Mouse (Mus musculus): Measurements from ENCODE around the gene Gpr157. TPM values are rescaled to one million over a fixed set of nuclear protein-coding genes. Genes with fewer than 3 reads are reported as not detected.

Gene Gpr157
- polyA plus RNA-seq, 1 experiment = 5.0 TPM

DNA sequence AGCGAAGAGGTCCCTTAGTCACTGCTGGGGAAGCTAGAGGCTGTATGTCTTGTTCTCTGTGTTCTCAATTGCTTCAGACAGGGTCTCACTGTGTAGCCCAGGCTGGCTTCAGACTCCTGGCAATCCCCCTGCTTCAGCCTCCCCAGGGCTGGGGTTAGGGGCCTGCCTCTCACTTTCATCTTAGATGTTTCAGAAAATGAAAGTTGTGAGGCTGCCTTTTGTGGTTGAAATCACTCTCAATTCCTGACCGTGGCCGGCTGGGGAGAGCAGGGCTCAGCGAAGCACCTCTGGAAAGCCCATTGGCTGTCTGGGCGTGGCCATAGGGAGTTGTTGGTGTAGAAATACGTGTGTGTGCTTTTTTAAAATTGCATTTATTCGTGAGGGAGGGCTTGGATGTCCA is 9.1 kb downstream of the Gpr157 start:
- DNase-seq = no peak
- no peak for TF ChIP-seq POLR2A (IDR thresholded peaks at IDR 0.05; ENCODE audit: borderline replicate concordance, extremely low read depth, low read depth, low read length)
- no peak for TF ChIP-seq CTCF (IDR thresholded peaks at IDR 0.05; ENCODE audit: insufficient read depth, low read length)
- Histone ChIP-seq H3K4me1 (ENCODE audit: control insufficient read depth, insufficient read depth, low read length) (no peaks in the 10 kb centered on the region), H3K4me3 (replicated peaks; ENCODE audit: extremely low read depth, low read depth, low read length) (no peak overlapping the region)
- 76% methylated on average over 7 of the region's 7 CpGs for WGBS

DNA sequence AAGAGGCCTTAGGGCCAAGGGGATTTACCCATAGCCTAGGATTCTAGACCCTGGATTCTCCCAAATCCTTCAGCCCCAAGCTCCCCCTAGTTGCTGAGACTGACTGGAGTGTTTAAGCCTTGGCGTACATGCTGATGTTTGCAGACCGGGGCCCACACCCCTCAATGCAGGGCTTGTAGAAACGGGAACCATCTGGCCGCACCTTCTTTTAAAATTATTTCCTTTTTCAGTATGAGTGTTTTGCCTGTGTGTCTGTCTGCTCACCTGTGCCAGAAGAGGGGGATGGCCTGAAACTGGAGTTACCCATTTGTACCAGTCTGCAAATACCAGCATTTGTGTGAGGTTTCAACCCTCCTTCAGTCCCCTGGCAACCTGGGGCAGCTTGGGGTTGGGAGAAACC is 10.7 kb downstream of the Gpr157 start:
- Histone ChIP-seq H3K4me1 (ENCODE audit: control insufficient read depth, insufficient read depth, low read length) (no peaks in the 10 kb centered on the region), H3K4me3 (replicated peaks; ENCODE audit: extremely low read depth, low read depth, low read length) (no peak overlapping the region)
- TF ChIP-seq POLR2A (IDR thresholded peaks at IDR 0.05; ENCODE audit: borderline replicate concordance, extremely low read depth, low read depth, low read length) = no peak
- no peak for TF ChIP-seq CTCF (IDR thresholded peaks at IDR 0.05; ENCODE audit: insufficient read depth, low read length)
- WGBS = 74% methylated on average over 4 of the region's 4 CpGs
- DNase-seq = no peak

DNA sequence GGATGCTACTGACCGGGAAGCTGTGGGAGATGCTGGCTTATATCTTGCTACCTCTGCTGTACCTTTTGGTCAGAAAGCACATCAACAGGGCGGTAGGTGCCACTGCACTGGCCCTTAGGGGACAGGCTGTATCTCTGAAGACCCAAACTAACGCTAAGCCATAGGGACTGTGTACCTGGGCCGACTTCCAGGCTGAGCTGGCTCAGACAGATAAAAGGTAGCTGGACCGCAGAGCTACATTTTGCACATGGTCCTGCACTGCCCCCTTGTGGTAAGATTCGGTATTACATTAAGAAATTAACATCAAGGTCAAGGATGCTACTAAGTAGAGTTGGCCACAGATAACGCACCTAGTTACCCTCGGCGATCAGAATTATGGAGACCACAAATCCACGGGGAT is 11.7 kb downstream of the Gpr157 start:
- Histone ChIP-seq H3K4me3 (replicated peaks; ENCODE audit: extremely low read depth, low read depth, low read length) (no peak overlapping the region), H3K4me1 (ENCODE audit: control insufficient read depth, insufficient read depth, low read length) (no peaks in the 10 kb centered on the region)
- peak; percentile 51 for DNase-seq
- 15% methylated on average over 10 of the region's 10 CpGs for WGBS
- TF ChIP-seq POLR2A (IDR thresholded peaks at IDR 0.05; ENCODE audit: borderline replicate concordance, extremely low read depth, low read depth, low read length) = no peak
- TF ChIP-seq CTCF (IDR thresholded peaks at IDR 0.05; ENCODE audit: insufficient read depth, low read length) = peak; percentile 79

DNA sequence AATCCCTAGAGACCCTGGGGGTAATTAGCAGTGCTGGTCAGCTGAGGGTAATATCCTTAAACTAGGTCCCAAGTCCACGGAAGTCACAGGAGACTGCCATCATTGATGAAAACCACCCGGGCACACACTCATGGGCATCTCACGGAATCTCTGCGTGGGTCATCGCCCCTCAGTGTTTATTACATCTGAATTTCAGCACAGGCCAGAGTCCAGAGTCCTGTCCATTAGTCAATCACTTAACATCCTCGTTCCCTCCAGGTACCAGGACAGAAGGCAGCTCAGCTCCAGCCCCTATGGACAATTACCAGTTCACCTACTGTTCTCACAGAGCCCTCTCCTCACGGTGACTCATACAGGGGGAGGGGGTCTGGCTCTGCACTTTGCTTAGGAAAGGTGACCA is 15.7 kb downstream of the Gpr157 start:
- no peak overlapping the region for H3K4me3 ChIP-seq (replicated peaks; ENCODE audit: extremely low read depth, low read depth, low read length)
- no peak for TF ChIP-seq CTCF (IDR thresholded peaks at IDR 0.05; ENCODE audit: insufficient read depth, low read length)
- TF ChIP-seq POLR2A (IDR thresholded peaks at IDR 0.05; ENCODE audit: borderline replicate concordance, extremely low read depth, low read depth, low read length) = no peak
- no peaks in the 10 kb centered on the region for H3K4me1 ChIP-seq (ENCODE audit: control insufficient read depth, insufficient read depth, low read length)
- WGBS = 89% methylated on average over 7 of the region's 7 CpGs
- DNase-seq = no peak

DNA sequence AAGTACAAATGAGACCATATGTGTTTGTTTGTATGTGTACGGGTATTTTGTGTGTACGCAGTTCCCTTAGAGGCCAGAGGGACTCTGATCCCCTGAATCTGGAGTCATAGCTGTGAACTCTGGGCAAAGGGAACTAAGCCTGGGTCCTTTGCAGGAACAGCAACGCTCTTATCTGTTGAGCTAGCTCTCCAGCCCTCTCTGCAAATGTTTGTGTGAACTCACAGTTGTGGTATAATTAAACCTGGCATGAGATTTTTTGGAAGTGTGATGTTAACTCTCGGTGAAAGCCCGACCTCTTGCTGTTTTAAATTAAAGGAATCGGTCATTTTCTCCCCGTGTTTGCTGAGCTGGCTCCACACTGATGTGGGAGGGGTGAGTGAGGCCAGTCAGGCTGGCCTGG is 18.5 kb downstream of the Gpr157 start:
- DNase-seq = no peak
- H3K4me3 ChIP-seq (replicated peaks; ENCODE audit: extremely low read depth, low read depth, low read length) = no peak overlapping the region
- WGBS = 42% methylated on average over 7 of the region's 7 CpGs
- TF ChIP-seq POLR2A (IDR thresholded peaks at IDR 0.05; ENCODE audit: borderline replicate concordance, extremely low read depth, low read depth, low read length) (no peak), CTCF (IDR thresholded peaks at IDR 0.05; ENCODE audit: insufficient read depth, low read length) (no peak)
- H3K4me1 ChIP-seq (ENCODE audit: control insufficient read depth, insufficient read depth, low read length) = no peaks in the 10 kb centered on the region

DNA sequence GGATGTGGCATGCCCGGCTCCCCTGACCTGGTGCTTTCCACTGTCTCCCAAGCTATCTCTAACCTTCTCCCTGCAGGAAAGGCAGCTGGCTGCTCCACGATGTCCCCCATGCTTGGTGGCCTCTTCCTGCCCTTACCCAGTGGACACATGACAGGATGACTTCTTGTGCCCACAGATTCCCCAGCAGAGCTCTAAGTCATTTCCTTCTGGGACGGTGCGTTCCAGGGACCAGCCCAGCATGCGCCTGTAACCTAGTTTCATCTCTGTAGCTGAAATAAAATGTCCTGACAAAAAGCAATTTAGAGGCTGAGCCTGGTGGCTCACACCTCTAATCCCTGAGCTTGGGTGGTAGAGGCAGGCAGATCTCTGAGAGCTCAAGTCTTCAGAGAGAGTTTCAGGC is 19.5 kb downstream of the Gpr157 start:
- TF ChIP-seq POLR2A (IDR thresholded peaks at IDR 0.05; ENCODE audit: borderline replicate concordance, extremely low read depth, low read depth, low read length) (no peak), CTCF (IDR thresholded peaks at IDR 0.05; ENCODE audit: insufficient read depth, low read length) (no peak)
- 57% methylated on average over 5 of the region's 5 CpGs for WGBS
- no peak overlapping the region for H3K4me3 ChIP-seq (replicated peaks; ENCODE audit: extremely low read depth, low read depth, low read length)
- no peak for DNase-seq
- H3K4me1 ChIP-seq (ENCODE audit: control insufficient read depth, insufficient read depth, low read length) = no peaks in the 10 kb centered on the region

DNA sequence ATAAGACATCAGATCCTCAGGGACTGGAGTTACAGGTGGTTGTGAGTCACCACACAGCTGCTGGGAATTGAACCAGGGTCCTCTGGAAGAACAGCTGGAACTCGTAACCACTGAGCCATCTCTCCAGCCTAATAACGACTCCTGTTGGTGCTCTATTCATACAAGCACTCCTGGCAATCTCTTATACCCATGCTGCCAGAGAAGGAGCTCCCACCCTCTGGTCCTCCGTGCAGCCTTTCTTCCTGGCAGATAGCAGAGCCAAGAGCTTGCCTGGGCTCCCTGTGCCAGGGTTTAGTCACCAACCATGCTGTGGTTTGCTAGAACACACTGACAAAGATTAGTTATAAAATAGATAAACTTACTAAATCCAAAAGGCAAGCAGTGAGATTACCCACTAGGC is 22.5 kb downstream of the Gpr157 start:
- 51% methylated on average over 3 of the region's 3 CpGs for WGBS
- no peak for TF ChIP-seq POLR2A (IDR thresholded peaks at IDR 0.05; ENCODE audit: borderline replicate concordance, extremely low read depth, low read depth, low read length)
- no peak for TF ChIP-seq CTCF (IDR thresholded peaks at IDR 0.05; ENCODE audit: insufficient read depth, low read length)

DNA sequence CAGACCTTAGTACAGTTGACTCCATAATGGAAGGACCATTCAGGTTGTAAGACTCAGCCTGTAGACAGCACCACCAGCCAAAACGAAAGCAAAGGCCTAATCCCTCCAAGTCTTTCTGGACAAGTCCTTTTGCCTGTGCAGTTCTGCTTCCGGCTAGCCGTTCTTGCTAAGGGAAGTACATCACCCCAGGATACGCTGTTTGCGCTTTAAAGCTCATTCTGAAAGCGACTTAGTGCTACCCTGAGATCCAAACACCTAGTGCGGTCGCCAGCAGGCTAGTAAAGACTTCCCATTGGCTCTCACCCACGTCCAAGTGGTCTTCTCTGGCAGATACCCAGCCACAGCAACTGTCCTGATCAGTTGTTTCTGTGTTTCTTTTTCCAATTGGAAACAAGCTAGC is 23.2 kb downstream of the Gpr157 start:
- 78% methylated on average over 9 of the region's 9 CpGs for WGBS
- DNase-seq = no peak

More for the DNA sequence above, 22.5 kb downstream of the Gpr157 start:
- no peak for DNase-seq
- H3K4me3 ChIP-seq (replicated peaks; ENCODE audit: extremely low read depth, low read depth, low read length) = no peak overlapping the region
- no peaks in the 10 kb centered on the region for H3K4me1 ChIP-seq (ENCODE audit: control insufficient read depth, insufficient read depth, low read length)

DNA sequence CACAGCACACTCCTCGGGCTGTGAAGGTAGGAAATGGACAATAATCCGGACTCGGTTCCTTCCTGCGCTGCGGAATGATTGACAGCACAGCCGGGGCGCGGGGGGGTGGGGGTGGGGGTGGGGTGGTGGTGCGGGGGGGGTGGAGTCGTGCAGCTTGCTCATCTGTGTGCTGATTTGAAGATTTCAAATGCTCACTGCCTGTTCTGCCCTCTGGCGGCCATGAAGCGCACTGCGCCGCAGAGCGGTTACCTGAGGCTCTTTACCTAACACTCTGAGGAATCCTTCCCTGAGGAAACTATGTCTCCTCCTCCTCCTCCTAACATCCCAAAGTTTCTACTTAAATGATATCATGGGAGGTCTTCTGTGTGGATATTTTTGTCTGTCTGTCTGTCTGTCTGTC is 25.7 kb downstream of the Gpr157 start:
- TF ChIP-seq CTCF (IDR thresholded peaks at IDR 0.05; ENCODE audit: insufficient read depth, low read length) (peak; percentile 92), POLR2A (IDR thresholded peaks at IDR 0.05; ENCODE audit: borderline replicate concordance, extremely low read depth, low read depth, low read length) (no peak)
- DNase-seq = peak; percentile 72
- 5% methylated on average over 12 of the region's 15 CpGs for WGBS
- Histone ChIP-seq H3K4me3 (replicated peaks; ENCODE audit: extremely low read depth, low read depth, low read length) (no peak overlapping the region), H3K4me1 (ENCODE audit: control insufficient read depth, insufficient read depth, low read length) (no peaks in the 10 kb centered on the region)

More for the DNA sequence above, 23.2 kb downstream of the Gpr157 start:
- TF ChIP-seq POLR2A (IDR thresholded peaks at IDR 0.05; ENCODE audit: borderline replicate concordance, extremely low read depth, low read depth, low read length) (no peak), CTCF (IDR thresholded peaks at IDR 0.05; ENCODE audit: insufficient read depth, low read length) (no peak)
- no peak overlapping the region for H3K4me3 ChIP-seq (replicated peaks; ENCODE audit: extremely low read depth, low read depth, low read length)
- no peaks in the 10 kb centered on the region for H3K4me1 ChIP-seq (ENCODE audit: control insufficient read depth, insufficient read depth, low read length)

DNA sequence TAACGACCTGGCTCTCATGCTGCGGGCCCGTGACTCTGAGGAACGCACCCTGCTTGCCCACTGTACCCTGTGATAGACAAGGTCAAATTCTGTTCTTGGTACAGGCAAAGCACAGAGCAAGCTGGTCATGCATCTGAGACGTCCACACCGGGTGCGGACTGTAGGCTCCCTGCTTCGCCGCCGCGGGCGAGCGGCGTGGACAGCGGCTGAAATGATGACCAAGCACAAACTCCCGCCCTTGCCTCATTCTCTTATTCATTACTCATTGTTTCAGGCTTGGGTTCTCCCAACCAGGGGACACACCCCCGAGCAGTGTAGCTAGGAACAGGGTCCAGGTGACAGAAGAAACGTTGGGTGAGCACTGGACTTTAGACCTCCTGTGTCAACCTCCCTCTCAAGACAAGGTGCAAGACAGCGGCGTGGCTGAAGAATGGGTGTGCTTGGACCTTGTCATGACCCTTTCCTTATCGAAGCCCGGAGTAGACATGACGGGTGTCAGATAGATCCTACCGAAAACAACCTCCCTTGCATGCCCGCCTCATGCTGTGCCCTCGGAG is 27.4 kb downstream of the Gpr157 start:
- Histone ChIP-seq H3K4me3 (replicated peaks; ENCODE audit: extremely low read depth, low read depth, low read length) (no peak overlapping the region), H3K4me1 (ENCODE audit: control insufficient read depth, insufficient read depth, low read length) (no peaks in the 10 kb centered on the region)
- no peak for DNase-seq
- 89% methylated on average over 26 of the region's 26 CpGs for WGBS
- TF ChIP-seq POLR2A (IDR thresholded peaks at IDR 0.05; ENCODE audit: borderline replicate concordance, extremely low read depth, low read depth, low read length) (no peak), CTCF (IDR thresholded peaks at IDR 0.05; ENCODE audit: insufficient read depth, low read length) (no peak)
